Mouse (Mus musculus) left cerebral cortex, adult 2 months (tissue): Measurements from ENCODE around the gene Pml. TPM values are rescaled to one million over a fixed set of nuclear protein-coding genes. Genes with fewer than 3 reads are reported as not detected.

Source experiments
- DNase-seq, 2 experiments: peaks; one replicate each; pipeline ENCODE4 v3.0.0; 2021 to 2022; ENCODE audit warnings: low spot score in 2 of 2, mixed read lengths in 1 of 2; ENCODE audit errors: extremely low spot score in 1 of 2
- H3K27ac ChIP-seq: fragments of 200-600 bp; 2 replicates; pipeline ENCODE4 v1.8.1; 2022
- H3K4me3 ChIP-seq: fragments of 200-600 bp; 2 replicates; pipeline ENCODE4 v1.8.1; 2022
- CTCF ChIP-seq: fragments of 200-600 bp; IDR thresholded peaks from 2 replicates; pipeline ENCODE4 v1.8.1; 2022; ENCODE audit warnings: antibody characterized with exemption, mild to moderate bottlenecking, moderate library complexity
- intact Hi-C: fragments of 180-260 bp; cut with DNase I; formaldehyde crosslinking; loops from one replicate; pipeline ENCODE4 v1.15.1; 2025
- long read RNA-seq, 2 experiments: library from polyadenylated mRNA; stranded (forward); transcript quantifications; one replicate each; pipeline ENCODE4 v2.0.0; 2021; ENCODE audit warnings: borderline mapping rate in 2 of 2
- total RNA-seq, 2 experiments: library from RNA; stranded (reverse); gene quantifications; 2 replicates each; pipeline ENCODE4 v1.2.3; 2021

Gene Pml
- total RNA-seq = 10 to 100 TPM; 14.1 to 19.3 TPM
- long read RNA-seq, experiment 1, full-length matches to known transcripts = 12 of 25 reads
- long read RNA-seq, experiment 1, partial matches to known transcripts = 4 of 25 reads
- long read RNA-seq, experiment 1, other reads (novel, unspliced or antisense) = 9 of 25 reads
- long read RNA-seq, experiment 2, full-length matches to known transcripts = 7 of 9 reads
- long read RNA-seq, experiment 2, partial matches to known transcripts = 1 of 9 reads
- long read RNA-seq, experiment 2, other reads (novel, unspliced or antisense) = 1 of 9 reads

DNA sequence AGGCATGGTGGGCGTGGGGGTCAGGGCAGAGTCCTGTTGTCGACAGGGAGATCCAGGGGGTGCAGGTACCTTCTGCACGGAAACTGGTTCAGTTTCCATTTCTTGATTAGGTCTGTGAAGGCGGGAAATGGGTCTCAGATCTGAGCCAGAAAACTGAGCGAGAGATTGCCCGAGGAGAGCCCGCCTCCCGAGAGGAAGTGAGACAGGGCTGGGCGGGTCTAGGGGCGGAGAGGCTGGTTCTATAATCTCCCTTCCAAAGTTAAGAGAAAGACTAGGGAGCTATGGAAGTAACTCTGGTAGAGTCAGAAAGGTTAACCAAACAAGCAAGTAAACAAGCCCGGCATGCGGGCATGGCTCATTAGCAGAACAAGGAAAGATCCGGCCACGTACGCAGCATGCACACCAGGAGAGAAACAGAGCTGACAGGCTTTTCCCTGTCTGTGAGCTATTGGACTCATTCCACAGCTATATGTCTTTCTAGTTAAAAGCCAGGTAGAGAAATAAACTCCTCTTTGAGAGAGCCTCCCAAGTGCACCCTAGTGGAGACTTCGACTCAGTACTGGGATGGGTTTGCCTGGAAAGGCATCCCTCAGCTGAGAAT, at the start of gene Pml:
Gene Pml (minus strand): TSS at position 195 of the 601 bp plus-strand sequence.
- DNase-seq = peak; percentile 49 to 59
- intact Hi-C loops = no loop called here
- peak; percentile 47 for TF ChIP-seq CTCF
- H3K27ac ChIP-seq = peak within 1 kb of the TSS; percentile 82
- peak within 1 kb of the TSS; percentile 67 for H3K4me3 ChIP-seq

DNA sequence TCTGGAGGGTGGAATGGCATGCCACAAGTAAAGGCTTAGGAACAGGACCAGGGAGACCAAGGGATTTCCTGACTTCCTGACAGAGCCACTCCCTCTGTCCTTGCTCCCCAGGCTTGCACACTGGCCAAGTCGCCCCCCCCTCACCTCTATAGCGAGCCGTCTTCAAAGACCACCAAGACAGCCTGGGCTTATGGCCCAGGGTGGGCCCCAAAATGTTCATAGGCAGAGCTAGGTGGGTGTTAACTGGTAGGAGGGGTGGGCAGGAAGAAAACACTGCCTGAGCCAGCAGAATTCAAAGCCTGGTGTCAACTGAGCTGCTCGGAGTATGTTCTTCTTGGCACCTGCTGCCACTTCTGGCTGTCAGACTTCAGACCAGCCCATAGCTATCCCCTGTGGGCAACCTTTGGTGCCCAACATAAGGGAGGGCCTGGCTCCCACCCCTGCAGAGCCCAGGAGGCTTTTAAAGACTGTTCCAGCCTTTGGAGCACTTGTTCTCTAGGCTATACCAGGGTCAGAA, 48.4 kb upstream of the Pml start:
- DNase-seq = no peak
- intact Hi-C loops = no loop called here
- TF ChIP-seq CTCF = no peak
- Histone ChIP-seq H3K27ac (no peak overlapping the region), H3K4me3 (no peak overlapping the region)

- Histone ChIP-seq H3K4me3 (no peak overlapping the region), H3K27ac (no peak overlapping the region)
- intact Hi-C loops = no loop called here
- DNase-seq = no peak
- TF ChIP-seq CTCF = no peak
Observed at GRCm38 (mm10) chr9:58297065-58297464, 47.5 kb upstream of the Pml start.

- TF ChIP-seq CTCF = no peak; the same call in 1 of the 2 replicates
- H3K27ac ChIP-seq = no peak overlapping the region
- intact Hi-C loops = no loop called here
- no peak for DNase-seq
- no peak overlapping the region for H3K4me3 ChIP-seq
Observed at GRCm38 (mm10) chr9:58295766-58296361, 46.3 kb upstream of the Pml start.

- intact Hi-C loops = no loop called here
- TF ChIP-seq CTCF = no peak
- no peak for DNase-seq
- Histone ChIP-seq H3K27ac (no peak overlapping the region), H3K4me3 (no peak overlapping the region)
Observed at GRCm38 (mm10) chr9:58295345-58295744, 45.8 kb upstream of the Pml start.

- Histone ChIP-seq H3K4me3 (no peak overlapping the region), H3K27ac (no peak overlapping the region)
- no peak for TF ChIP-seq CTCF
- intact Hi-C loops = no loop called here
- no peak for DNase-seq
Observed at GRCm38 (mm10) chr9:58294527-58294926, 44.9 kb upstream of the Pml start.

GRCm38 (mm10) chr9:58289901-58290300, 40.3 kb upstream of the Pml start:
- intact Hi-C loops = no loop called here
- Histone ChIP-seq H3K27ac (no peak overlapping the region), H3K4me3 (no peak overlapping the region)
- no peak for DNase-seq
- no peak for TF ChIP-seq CTCF

GRCm38 (mm10) chr9:58289090-58289489, 39.5 kb upstream of the Pml start:
- no peak overlapping the region for H3K27ac ChIP-seq

GRCm38 (mm10) chr9:58283431-58283830, 33.8 kb upstream of the Pml start:
- no peak overlapping the region for H3K4me3 ChIP-seq
- intact Hi-C loops = no loop called here
- no peak overlapping the region for H3K27ac ChIP-seq
- DNase-seq = no peak
- no peak for TF ChIP-seq CTCF

More at GRCm38 (mm10) chr9:58289090-58289489, 39.5 kb upstream of the Pml start:
- no peak for TF ChIP-seq CTCF
- intact Hi-C loops = no loop called here
- DNase-seq = no peak
- H3K4me3 ChIP-seq = no peak overlapping the region

- peak; percentile 61 for TF ChIP-seq CTCF
- intact Hi-C loops = loop anchor here (2.0 kb wide), 3 partner anchors 35 to 243 kb away; no protein-coding TSS in a partner anchor
- H3K4me3 ChIP-seq = no peak overlapping the region
- no peak for DNase-seq
- H3K27ac ChIP-seq = no peak overlapping the region
Observed at GRCm38 (mm10) chr9:58281597-58281996, 32.0 kb upstream of the Pml start.

DNA sequence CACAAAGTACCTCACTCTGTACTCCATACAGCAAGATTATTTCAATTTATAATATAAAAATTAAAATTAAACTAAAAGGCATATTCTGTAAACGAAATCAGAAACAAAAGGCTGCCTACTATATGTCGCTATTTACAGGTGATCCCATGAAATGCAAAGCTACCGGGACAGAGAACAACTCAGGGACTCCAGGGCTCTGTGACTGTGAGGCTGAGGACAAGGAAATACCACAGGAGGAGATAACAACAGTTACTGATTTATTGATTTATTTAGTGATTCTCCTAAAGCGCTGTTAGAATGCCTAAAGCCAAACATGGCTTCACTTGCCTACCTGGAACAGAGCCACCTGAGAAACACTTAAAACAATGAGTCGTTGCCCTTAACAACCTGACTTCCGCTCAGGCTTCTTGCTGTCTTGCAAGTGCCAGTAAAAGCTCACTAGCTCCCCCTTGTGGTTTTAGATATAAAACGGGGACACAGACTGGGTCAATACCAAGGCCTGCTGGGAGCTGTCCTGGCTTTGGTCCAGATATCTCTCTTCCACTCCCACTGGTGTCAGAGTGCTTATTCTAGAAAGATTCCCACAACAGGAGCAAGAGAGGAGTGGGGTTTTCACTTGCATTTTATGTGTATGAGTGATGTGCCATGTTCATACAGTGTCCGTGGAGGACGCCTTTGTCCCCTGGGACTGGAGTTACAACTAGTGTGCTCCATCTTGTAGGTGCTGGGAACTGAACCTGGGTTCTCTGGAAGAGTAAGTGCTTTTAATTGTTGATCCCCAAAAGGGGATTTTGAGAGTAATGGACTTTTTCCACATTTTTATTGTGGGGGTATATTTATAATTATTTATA, 30.9 kb upstream of the Pml start:
- peak; percentile 47 to 51 for DNase-seq
- intact Hi-C loops = loop anchor here (2.0 kb wide), 3 partner anchors 34 to 242 kb away; no protein-coding TSS in a partner anchor
- H3K27ac ChIP-seq = no peak overlapping the region
- TF ChIP-seq CTCF = peak; percentile 85
- H3K4me3 ChIP-seq = no peak overlapping the region
